Mouse (Mus musculus) G1E (cell line): ENCODE results near the gene Ckap2l. TPM values are rescaled to one million over a fixed set of nuclear protein-coding genes. Genes with fewer than 3 reads are reported as not detected.

ENCODE experiments used
- ATAC-seq: 2 replicates; pipeline ENCODE4 v1.8.0; 2016; ENCODE audit warnings: mild to moderate bottlenecking; ENCODE audit not compliant: insufficient number of reproducible peaks, poor library complexity, low FRiP score, severe bottlenecking; ENCODE audit errors: extremely low read depth
- DNase-seq: peaks from one replicate; pipeline ENCODE4 v3.0.0; 2012; ENCODE audit warnings: low spot score
- H3K27me3 ChIP-seq: 2 replicates; pipeline ENCODE4 v1.6.1; 2012; ENCODE audit warnings: mild to moderate bottlenecking, low read length, inconsistent platforms; ENCODE audit not compliant: insufficient read depth
- H3K36me3 ChIP-seq: replicated peaks from 2 replicates; pipeline ENCODE3; 2012; ENCODE audit warnings: mild to moderate bottlenecking, inconsistent platforms
- H3K4me1 ChIP-seq: 2 replicates; pipeline ENCODE4 v1.6.1; 2012; ENCODE audit warnings: low read depth, low read length, inconsistent platforms, mixed read lengths; ENCODE audit not compliant: insufficient read depth
- H3K4me3 ChIP-seq: 2 replicates; pipeline ENCODE4 v1.5.1; 2012; ENCODE audit warnings: low read depth, mild to moderate bottlenecking, inconsistent platforms, low read length, moderate library complexity, mixed read lengths
- H3K9me3 ChIP-seq: replicated peaks from 2 replicates; pipeline ENCODE4 v1.6.1; 2012; ENCODE audit warnings: inconsistent platforms
- CTCF ChIP-seq: IDR thresholded peaks from 2 replicates; pipeline ENCODE4 v1.5.1; 2012; ENCODE audit warnings: low read depth, low read length, inconsistent platforms, mixed read lengths
- GATA1 ChIP-seq: IDR thresholded peaks from 2 replicates; pipeline ENCODE4 v1.6.1; 2012; ENCODE audit warnings: borderline replicate concordance, low read length, inconsistent platforms, mixed read lengths
- GATA2 ChIP-seq: IDR thresholded peaks from 2 replicates; pipeline ENCODE4 v1.6.1; 2012; ENCODE audit warnings: low read depth, low read length, inconsistent platforms, borderline replicate concordance
- POLR2AphosphoS5 ChIP-seq: IDR thresholded peaks from 2 replicates; pipeline ENCODE4 v1.6.1; 2012; ENCODE audit warnings: low read depth, low read length, inconsistent platforms; ENCODE audit not compliant: insufficient replicate concordance
- TAL1 ChIP-seq: conservative IDR thresholded peaks from 2 replicates; pipeline ENCODE4 v1.6.1; 2012; ENCODE audit warnings: low read depth, low read length, inconsistent platforms, mixed read lengths
- polyA plus RNA-seq: library from polyadenylated mRNA; stranded (reverse); fragments of >175 nt; gene quantifications from 2 replicates; pipeline ENCODE4 v1.2.3, GENCODE M21; 2012
- total RNA-seq, 2 experiments: library from RNA; stranded (forward) in 1 of 2; stranded (reverse) in 1 of 2; fragments of 200-1000 nt in 1 of 2; fragments of >200 nt in 1 of 2; fragmentation: Nextera tagmentation in 1 of 2; gene quantifications; 2 replicates each; pipeline ENCODE4 v1.2.3; 2014 to 2017

Ckap2l gene
- total and polyA plus RNA-seq, 3 experiments = 40.5 to 180 (median 60.2) TPM

DNA sequence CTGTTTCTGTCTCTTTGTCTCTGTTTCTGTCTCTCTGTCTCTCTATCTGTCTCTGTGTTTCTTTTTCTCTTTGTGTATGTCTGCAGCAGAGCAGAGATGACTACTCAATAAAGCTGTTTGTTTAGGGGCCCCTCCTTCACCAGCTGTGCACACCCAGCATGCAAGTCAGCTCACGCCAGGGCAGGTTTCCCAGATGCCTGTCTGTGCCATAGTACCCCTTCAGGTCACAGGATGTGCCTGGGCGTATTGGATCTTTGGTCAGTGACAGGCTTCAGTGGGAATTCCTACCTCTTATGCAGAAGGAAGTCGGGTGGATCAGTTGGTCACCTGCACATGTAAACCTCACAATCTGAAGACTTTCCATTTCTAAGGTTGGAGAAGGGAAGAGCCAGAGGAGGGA is 27.2 kb upstream of the Ckap2l start:
- DNase-seq (no peak), ATAC-seq (no peak)
- Histone ChIP-seq H3K36me3 (no peaks in the 10 kb centered on the region), H3K27me3 (peaks cover 13% of the 10 kb centered on the region), H3K9me3 (peaks cover 2% of the 10 kb centered on the region; the same call in 1 of the 2 replicates), H3K4me3 (no peak overlapping the region), H3K4me1 (no peaks in the 10 kb centered on the region)
- TF ChIP-seq TAL1 (no peak), GATA2 (no peak), GATA1 (no peak), POLR2AphosphoS5 (no peak), CTCF (no peak)

DNA sequence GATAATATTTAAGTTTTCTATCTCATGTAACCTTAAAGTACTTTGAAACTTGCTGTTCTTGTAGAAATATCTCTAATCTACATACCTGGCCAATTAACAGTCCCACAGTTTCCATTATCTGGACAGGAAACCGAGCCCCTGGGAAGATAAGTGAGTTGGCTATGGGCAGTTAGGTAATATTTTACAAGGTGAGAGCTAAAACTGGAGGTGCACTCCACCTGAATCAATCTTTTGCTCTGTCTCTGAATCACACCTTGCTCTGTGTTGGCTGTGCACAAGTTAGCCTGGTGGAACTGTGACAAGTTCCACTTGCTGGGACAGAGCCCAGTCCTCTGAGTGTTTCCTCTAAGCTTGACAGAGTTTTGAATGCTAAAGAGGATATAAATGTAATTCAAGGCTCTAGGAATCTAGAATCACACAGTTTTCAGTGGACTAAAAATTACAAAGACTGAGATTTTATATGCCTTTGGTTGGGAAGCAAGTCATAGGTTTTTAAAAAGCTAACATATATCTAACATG is 25.2 kb upstream of the Ckap2l start:
- ATAC-seq (no peak), DNase-seq (no peak)
- Histone ChIP-seq H3K9me3 (peaks cover 2% of the 10 kb centered on the region; the same call in 1 of the 2 replicates), H3K27me3 (peaks cover 23% of the 10 kb centered on the region), H3K4me3 (no peak overlapping the region), H3K36me3 (no peaks in the 10 kb centered on the region), H3K4me1 (peaks cover 1% of the 10 kb centered on the region; the same call in 1 of the 2 replicates)
- no peak for TF ChIP-seq TAL1
- no peak for TF ChIP-seq GATA2
- no peak for TF ChIP-seq GATA1
- TF ChIP-seq POLR2AphosphoS5 = no peak
- no peak for TF ChIP-seq CTCF

DNA sequence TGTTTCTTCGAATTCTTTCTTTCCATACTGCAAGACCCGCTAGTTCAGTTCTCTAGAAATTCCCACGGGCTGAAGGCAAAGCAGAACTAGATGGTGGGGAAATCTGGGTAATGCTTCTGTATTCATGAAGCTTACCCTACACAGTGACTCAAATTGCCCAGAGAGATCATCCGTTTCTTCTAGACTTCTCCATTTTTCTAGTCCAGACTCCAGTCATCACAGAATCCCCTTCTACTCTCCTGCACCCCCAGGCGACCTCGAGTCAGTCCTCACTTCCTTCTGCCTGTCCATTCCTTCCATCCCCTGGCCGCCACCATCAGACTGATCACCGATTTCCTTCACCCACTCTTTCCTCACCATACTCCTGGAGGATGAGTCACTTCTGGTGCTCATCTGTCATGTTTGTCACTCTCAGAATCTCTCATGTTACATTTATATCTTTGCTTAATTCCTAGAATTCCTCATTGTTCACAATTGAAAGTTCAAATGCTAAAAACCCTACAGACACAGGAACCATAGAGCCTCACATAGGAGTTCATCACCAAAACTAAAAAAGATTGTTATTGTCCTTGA is 23.1 kb upstream of the Ckap2l start:
- no peak for DNase-seq
- no peak for ATAC-seq
- no peaks in the 10 kb centered on the region for H3K9me3 ChIP-seq
- peaks cover 32% of the 10 kb centered on the region for H3K27me3 ChIP-seq
- H3K4me3 ChIP-seq = no peak overlapping the region
- peaks cover 10% of the 10 kb centered on the region for H3K4me1 ChIP-seq
- no peaks in the 10 kb centered on the region for H3K36me3 ChIP-seq
- TF ChIP-seq TAL1 = no peak
- no peak for TF ChIP-seq CTCF
- no peak for TF ChIP-seq GATA1
- no peak for TF ChIP-seq GATA2
- TF ChIP-seq POLR2AphosphoS5 = no peak

DNA sequence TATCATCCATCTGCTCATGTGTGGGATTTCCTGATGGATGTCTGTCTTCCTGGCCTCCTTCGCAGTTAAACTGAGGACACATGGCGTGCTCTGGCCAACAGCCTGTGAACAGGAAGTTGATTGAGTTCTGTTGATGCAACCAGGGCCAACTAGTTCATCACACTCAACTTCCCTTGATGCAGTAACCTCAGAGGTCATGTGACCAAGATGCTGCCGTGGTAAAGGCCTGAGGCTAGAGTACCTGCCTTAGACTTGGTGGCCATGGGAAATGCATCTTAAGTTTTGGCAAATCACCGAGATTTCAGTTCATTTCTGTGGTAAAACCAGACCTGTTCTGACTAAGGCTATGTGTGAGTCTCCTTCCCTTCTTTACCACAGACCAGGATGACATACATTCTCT is 18.8 kb upstream of the Ckap2l start:
- TF ChIP-seq TAL1 (no peak), GATA2 (no peak), GATA1 (no peak), POLR2AphosphoS5 (no peak), CTCF (no peak)
- H3K4me3 ChIP-seq = no peak overlapping the region
- H3K36me3 ChIP-seq = no peaks in the 10 kb centered on the region
- ATAC-seq (no peak), DNase-seq (no peak)
- peaks cover 53% of the 10 kb centered on the region for H3K27me3 ChIP-seq
- no peaks in the 10 kb centered on the region for H3K9me3 ChIP-seq
- H3K4me1 ChIP-seq = peaks cover 21% of the 10 kb centered on the region

DNA sequence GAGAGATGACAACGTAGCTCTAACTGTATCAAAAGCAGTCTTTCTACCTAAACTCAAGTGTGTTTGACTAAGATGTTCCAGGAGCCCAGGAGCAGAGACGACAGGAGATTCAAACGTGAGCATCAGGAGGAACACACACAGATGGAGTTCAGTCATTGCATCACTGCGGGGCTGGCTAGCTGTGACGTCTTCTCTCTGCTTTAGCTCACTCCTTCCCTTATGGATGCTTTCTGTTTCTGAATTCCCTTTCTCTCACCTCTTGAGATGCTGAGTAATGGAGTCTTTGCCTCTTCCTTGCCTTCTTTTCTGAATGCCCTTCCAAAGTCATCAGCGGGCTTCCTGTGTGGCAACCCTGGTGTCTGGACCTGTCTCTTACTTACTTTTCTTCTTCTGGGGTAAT is 17.9 kb upstream of the Ckap2l start:
- Histone ChIP-seq H3K4me3 (no peak overlapping the region), H3K4me1 (peaks cover 21% of the 10 kb centered on the region), H3K27me3 (peaks cover 58% of the 10 kb centered on the region), H3K36me3 (no peaks in the 10 kb centered on the region), H3K9me3 (no peaks in the 10 kb centered on the region)
- no peak for TF ChIP-seq GATA1
- TF ChIP-seq POLR2AphosphoS5 = no peak
- no peak for TF ChIP-seq CTCF
- no peak for TF ChIP-seq TAL1
- TF ChIP-seq GATA2 = no peak
- ATAC-seq = no peak
- no peak for DNase-seq

DNA sequence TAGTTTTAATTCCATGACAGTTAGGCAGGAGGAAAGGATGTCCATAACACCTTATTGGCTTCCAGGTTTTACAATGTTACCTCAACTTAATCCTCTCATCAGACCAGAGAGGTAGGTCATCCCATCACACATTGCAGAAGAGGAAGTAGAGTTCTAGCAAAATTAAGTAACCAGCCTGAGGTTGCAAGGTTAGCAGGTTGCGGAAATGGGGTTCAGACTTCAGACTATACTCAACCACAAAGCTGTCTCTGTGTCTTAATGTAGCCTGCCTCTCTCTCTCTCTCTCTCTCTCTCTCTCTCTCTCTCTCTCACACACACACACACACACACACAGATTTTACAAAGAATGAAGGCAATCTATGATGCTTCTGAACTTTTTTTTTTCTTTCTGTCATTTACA is 16.9 kb upstream of the Ckap2l start:
- peaks cover 52% of the 10 kb centered on the region for H3K27me3 ChIP-seq
- no peak for ATAC-seq
- TF ChIP-seq TAL1 (no peak), CTCF (no peak), POLR2AphosphoS5 (no peak), GATA2 (no peak), GATA1 (no peak)
- H3K4me3 ChIP-seq = no peak overlapping the region
- no peaks in the 10 kb centered on the region for H3K9me3 ChIP-seq
- DNase-seq = no peak
- H3K4me1 ChIP-seq = peaks cover 21% of the 10 kb centered on the region
- no peaks in the 10 kb centered on the region for H3K36me3 ChIP-seq
